In the genomic region with DNA sequence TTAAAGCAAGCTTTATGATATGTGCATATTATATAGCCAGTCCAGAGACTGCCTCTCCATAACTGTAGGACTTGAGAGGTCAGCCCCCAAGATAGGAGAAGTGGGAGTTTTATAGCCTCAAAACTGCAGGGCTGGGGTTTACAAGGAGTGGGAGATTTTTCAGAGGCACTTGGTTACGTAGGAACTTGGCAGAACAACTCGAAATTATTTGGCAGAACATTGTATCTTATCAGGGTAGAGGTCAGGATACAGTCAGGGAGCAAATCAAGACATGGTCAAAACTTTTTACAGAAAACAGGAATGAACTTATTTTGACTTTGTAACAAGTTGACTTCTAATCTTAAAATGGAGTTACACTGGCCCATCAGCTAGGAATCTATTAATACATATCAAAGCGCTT, we compare ENCODE assay signal across 12 mouse cellular contexts. TPM values are rescaled to one million over a fixed set of nuclear protein-coding genes. Genes with fewer than 3 reads are reported as not detected.
DNase-seq lines count a peak whose midpoint lies in the region; ATAC-seq and TF ChIP-seq lines count a peak whose summit lies in the region.
"Had no signal": no experiment of that assay in that cellular context is flagged by ENCODE, and none has a peak within 500 bp of the region (broad histone marks: within the 10 kb centered on the region; RNA-seq: fewer than 3 reads in every experiment).

No protein-coding gene starts in this region.

- 62% methylated on average over 3 of the region's 3 CpGs for WGBS in kidney, embryonic 15.5 days
- WGBS in stomach, embryonic 14.5 days = 52% methylated on average over 3 of the region's 3 CpGs
- 40% methylated on average over 3 of the region's 3 CpGs for WGBS in stomach, postnatal 0 days

- H3K36me3 ChIP-seq in kidney, embryonic 15.5 days = no peaks in the 10 kb centered on the region
- H3K36me3 ChIP-seq in stomach, embryonic 14.5 days (ENCODE audit: control insufficient read depth, insufficient read depth, low read length) = no peaks in the 10 kb centered on the region
- no peaks in the 10 kb centered on the region for H3K36me3 ChIP-seq in stomach, postnatal 0 days (ENCODE audit: control insufficient read depth, insufficient read depth, low read length)
- H3K36me3 ChIP-seq: midbrain, embryonic 15.5 days; neural tube, embryonic 13.5 days had no signal

- H3K27ac ChIP-seq in kidney, embryonic 15.5 days = no peak overlapping the region
- H3K27ac ChIP-seq in stomach, embryonic 14.5 days (ENCODE audit: low read length) = no peak overlapping the region
- no peak overlapping the region for H3K27ac ChIP-seq in stomach, postnatal 0 days (replicated peaks)
- H3K27ac ChIP-seq: midbrain, embryonic 15.5 days; neural tube, embryonic 13.5 days had no signal

- peak; percentile 41 for DNase-seq in adrenal gland, adult 2 months
- no peak for DNase-seq in adrenal gland, adult 8-10 months
- peak; percentile 67 for DNase-seq in kidney, adult 9 months
- no peak for DNase-seq in stomach, postnatal 0 days (ENCODE audit: low spot score)
- peak; percentile 62 for DNase-seq in lung, postnatal 36 days
- DNase-seq in spleen, postnatal 14 days (ENCODE audit: low spot score in 2 of 2) = no peak
- DNase-seq: cerebellum, adult 9-11 months had no signal

- ATAC-seq in kidney, embryonic 15.5 days (replicated peaks; ENCODE audit: low FRiP score) = no peak
- peak; percentile 33; the same call in 1 of the 2 replicates for ATAC-seq in stomach, embryonic 14.5 days (ENCODE audit: insufficient number of reproducible peaks, insufficient read depth, low FRiP score, low read depth)
- no peak for ATAC-seq in stomach, postnatal 0 days (ENCODE audit: low FRiP score, low TSS enrichment)
- ATAC-seq: midbrain, embryonic 15.5 days had no signal

- H3K9me3 ChIP-seq in kidney, embryonic 15.5 days (replicated peaks) = no peaks in the 10 kb centered on the region
- no peaks in the 10 kb centered on the region for H3K9me3 ChIP-seq in stomach, embryonic 14.5 days (ENCODE audit: control insufficient read depth, low read depth, low read length)
- H3K9me3 ChIP-seq in stomach, postnatal 0 days (ENCODE audit: control insufficient read depth, low read length) = no peaks in the 10 kb centered on the region
- H3K9me3 ChIP-seq: midbrain, embryonic 15.5 days; neural tube, embryonic 13.5 days had no signal

- no peak overlapping the region for H3K4me3 ChIP-seq in kidney, embryonic 15.5 days (replicated peaks)
- H3K4me3 ChIP-seq in stomach, embryonic 14.5 days (ENCODE audit: low read depth, low read length) = no peak overlapping the region
- H3K4me3 ChIP-seq in stomach, postnatal 0 days (ENCODE audit: low read depth, low read length) = no peak overlapping the region
- H3K4me3 ChIP-seq: erythroblast, embryonic 14.5 days; midbrain, embryonic 15.5 days; neural tube, embryonic 13.5 days had no signal

- H3K4me1 ChIP-seq in kidney, embryonic 15.5 days = peaks cover 3% of the 10 kb centered on the region; the same call in 1 of the 2 replicates
- H3K4me1 ChIP-seq in stomach, embryonic 14.5 days (ENCODE audit: control insufficient read depth, insufficient read depth, low read length) = no peaks in the 10 kb centered on the region
- H3K4me1 ChIP-seq in stomach, postnatal 0 days (replicated peaks; ENCODE audit: control insufficient read depth, insufficient read depth) = no peaks in the 10 kb centered on the region
- H3K4me1 ChIP-seq: midbrain, embryonic 15.5 days; neural tube, embryonic 13.5 days had no signal

- H3K27me3 ChIP-seq in kidney, embryonic 15.5 days = no peaks in the 10 kb centered on the region
- no peaks in the 10 kb centered on the region for H3K27me3 ChIP-seq in stomach, embryonic 14.5 days (ENCODE audit: control insufficient read depth, insufficient read depth, low read length)
- no peaks in the 10 kb centered on the region for H3K27me3 ChIP-seq in stomach, postnatal 0 days (ENCODE audit: control insufficient read depth, insufficient read depth, low read length)
- H3K27me3 ChIP-seq: midbrain, embryonic 15.5 days; neural tube, embryonic 13.5 days had no signal

- TF ChIP-seq EP300 in stomach, postnatal 0 days (optimal IDR thresholded peaks at IDR 0.05) = no peak

- no peak overlapping the region for H3K9ac ChIP-seq in kidney, embryonic 15.5 days
- no peak overlapping the region for H3K9ac ChIP-seq in stomach, embryonic 14.5 days (replicated peaks; ENCODE audit: low read depth, low read length)
- H3K9ac ChIP-seq in stomach, postnatal 0 days (ENCODE audit: low read length) = no peak overlapping the region
- H3K9ac ChIP-seq: midbrain, embryonic 15.5 days; neural tube, embryonic 13.5 days had no signal

- H3K4me2 ChIP-seq in kidney, embryonic 15.5 days = no peak overlapping the region
- H3K4me2 ChIP-seq in stomach, embryonic 14.5 days (replicated peaks; ENCODE audit: low read depth, low read length) = no peak overlapping the region
- no peak overlapping the region for H3K4me2 ChIP-seq in stomach, postnatal 0 days (replicated peaks; ENCODE audit: low read depth)
- H3K4me2 ChIP-seq: midbrain, embryonic 15.5 days; neural tube, embryonic 13.5 days had no signal

- TF ChIP-seq CTCF in stomach, postnatal 0 days (IDR thresholded peaks at IDR 0.05; ENCODE audit: low read depth) = no peak

RNA-seq across cellular contexts. Expression of gene Vwa3a, which starts 6.9 kb away (rescaled TPM):
- 1 to 10 TPM; 1.8 to 3.9 TPM for total RNA-seq in adrenal gland, adult 2 months (2021)
- 0.71 and 1.2 TPM in 2 replicates for polyA plus RNA-seq in adrenal gland, adult 2 months (2012; rRNA removed)
- 1 to 10 TPM; 1.1 to 5.5 (median 3.3) TPM for total RNA-seq in adrenal gland, adult 8-10 months (2022)
- 0.10 and 0.17 TPM in 2 replicates for polyA plus RNA-seq in kidney, embryonic 15.5 days (2015; fragmentation: Nextera tagmentation; extraction: Ambion mirVana)
- polyA plus RNA-seq in stomach, embryonic 14.5 days (2014; fragmentation: Nextera tagmentation; extraction: Ambion mirVana) = 0.27 and 0.41 TPM in 2 replicates
- polyA plus RNA-seq in stomach, postnatal 0 days (2015; fragmentation: Nextera tagmentation; extraction: Ambion mirVana) = 0.21 and 0.29 TPM in 2 replicates

Comparison
In these comparisons a context has a peak if more than half of its experiments do, and no peak if none do; other contexts are left out.
1. DNase-seq: peak in adrenal gland, adult 2 months (single experiment), kidney, adult 9 months (single experiment) and lung, postnatal 36 days (single experiment); none in adrenal gland, adult 8-10 months (single experiment), stomach, postnatal 0 days (single experiment) and spleen, postnatal 14 days (0 of 2).